Comparison of ENCODE assay signal across 8 mouse cellular contexts in genomic region chr11:75462865-75463336, GRCm38 (mm10). TPM values are rescaled to one million over a fixed set of nuclear protein-coding genes. Genes with fewer than 3 reads are reported as not detected.
DNase-seq lines count a peak whose midpoint lies in the region; ATAC-seq and TF ChIP-seq lines count a peak whose summit lies in the region.

No protein-coding gene starts in this region.

- H3K9me3 ChIP-seq in embryonic facial prominence, embryonic 14.5 days (ENCODE audit: control insufficient read depth, low read length): no peaks in the 10 kb centered on the region
- H3K9me3 ChIP-seq in heart, embryonic 11.5 days (replicated peaks; ENCODE audit: control insufficient read depth, low read length): no peaks in the 10 kb centered on the region
- peaks cover 3% of the 10 kb centered on the region; the same call in 1 of the 2 replicates for H3K9me3 ChIP-seq in kidney, embryonic 14.5 days (ENCODE audit: control insufficient read depth, low read length)
- H3K9me3 ChIP-seq in liver, embryonic 16.5 days (replicated peaks; ENCODE audit: control insufficient read depth, low read length): peaks cover 3% of the 10 kb centered on the region; the same call in 1 of the 2 replicates
- H3K9me3 ChIP-seq in neural tube, embryonic 14.5 days (ENCODE audit: control insufficient read depth, low read length): no peaks in the 10 kb centered on the region

- H3K4me1 ChIP-seq in embryonic facial prominence, embryonic 14.5 days (ENCODE audit: control insufficient read depth, insufficient read depth, low read length): peaks cover 36% of the 10 kb centered on the region
- H3K4me1 ChIP-seq in heart, embryonic 11.5 days (ENCODE audit: control insufficient read depth, insufficient read depth, low read length): peaks cover 26% of the 10 kb centered on the region
- H3K4me1 ChIP-seq in kidney, embryonic 14.5 days (ENCODE audit: control insufficient read depth, insufficient read depth, low read length): peaks cover 27% of the 10 kb centered on the region
- peaks cover 54% of the 10 kb centered on the region for H3K4me1 ChIP-seq in liver, embryonic 16.5 days (ENCODE audit: control insufficient read depth, low read depth, low read length)
- peaks cover 16% of the 10 kb centered on the region for H3K4me1 ChIP-seq in neural tube, embryonic 14.5 days (ENCODE audit: control insufficient read depth, insufficient read depth, low read length)
- H3K4me1 ChIP-seq in thymus, adult 2 months (replicated peaks; ENCODE audit: control insufficient read depth, insufficient read depth, low read length): peaks cover 35% of the 10 kb centered on the region

- H3K27me3 ChIP-seq in C2C12 (ENCODE audit: control insufficient read depth, insufficient read depth, insufficient read length): no peaks in the 10 kb centered on the region
- H3K27me3 ChIP-seq in embryonic facial prominence, embryonic 14.5 days (replicated peaks; ENCODE audit: control insufficient read depth, insufficient read depth, low read length): no peaks in the 10 kb centered on the region
- no peaks in the 10 kb centered on the region for H3K27me3 ChIP-seq in heart, embryonic 11.5 days (ENCODE audit: control insufficient read depth, insufficient read depth, low read length)
- H3K27me3 ChIP-seq in kidney, embryonic 14.5 days (ENCODE audit: control insufficient read depth, insufficient read depth, low read length): no peaks in the 10 kb centered on the region
- H3K27me3 ChIP-seq in liver, embryonic 16.5 days (ENCODE audit: control insufficient read depth, insufficient read depth, low read depth, low read length): no peaks in the 10 kb centered on the region
- H3K27me3 ChIP-seq in neural tube, embryonic 14.5 days (ENCODE audit: control insufficient read depth, insufficient read depth, low read length): no peaks in the 10 kb centered on the region
- H3K27me3 ChIP-seq in thymus, adult 2 months (ENCODE audit: control insufficient read depth, insufficient read depth, low read length): no peaks in the 10 kb centered on the region

- peak overlapping the region; percentile 99 for H3K4me3 ChIP-seq in C2C12 (ENCODE audit: insufficient read depth, poor library complexity, severe bottlenecking)
- peak overlapping the region; percentile 83 for H3K4me3 ChIP-seq in embryonic facial prominence, embryonic 14.5 days (ENCODE audit: low read depth, low read length)
- H3K4me3 ChIP-seq in heart, embryonic 11.5 days (ENCODE audit: low read depth, low read length): peak overlapping the region; percentile 92
- peak overlapping the region; percentile 69 for H3K4me3 ChIP-seq in kidney, embryonic 14.5 days (ENCODE audit: low read length)
- H3K4me3 ChIP-seq in liver, embryonic 16.5 days (ENCODE audit: low read depth, low read length): peak overlapping the region; percentile 77
- no peak overlapping the region for H3K4me3 ChIP-seq in neural tube, embryonic 14.5 days (ENCODE audit: low read depth, low read length)
- H3K4me3 ChIP-seq in thymus, adult 2 months (ENCODE audit: control insufficient read depth, insufficient read depth, low read length): no peak overlapping the region

- TF ChIP-seq POLR2A in thymus, adult 2 months (IDR thresholded peaks at IDR 0.05; ENCODE audit: control insufficient read depth, extremely low read depth, insufficient read depth, low read length, poor library complexity): no peak

- H3ac ChIP-seq in C2C12 (ENCODE audit: control insufficient read depth, insufficient read length, low read depth): peak overlapping the region; percentile 74

- H3K79me2 ChIP-seq in C2C12 (ENCODE audit: control insufficient read depth, insufficient read depth): peaks cover 39% of the 10 kb centered on the region

- peaks cover 37% of the 10 kb centered on the region for H3K36me3 ChIP-seq in C2C12 (ENCODE audit: control insufficient read depth, insufficient read depth)
- peaks cover 14% of the 10 kb centered on the region for H3K36me3 ChIP-seq in embryonic facial prominence, embryonic 14.5 days (ENCODE audit: control insufficient read depth, insufficient read depth, low read length)
- peaks cover 8% of the 10 kb centered on the region for H3K36me3 ChIP-seq in heart, embryonic 11.5 days (ENCODE audit: control insufficient read depth, insufficient read depth, low read length)
- peaks cover 10% of the 10 kb centered on the region; the same call in 1 of the 2 replicates for H3K36me3 ChIP-seq in kidney, embryonic 14.5 days (ENCODE audit: control insufficient read depth, insufficient read depth, low read length)
- H3K36me3 ChIP-seq in liver, embryonic 16.5 days (ENCODE audit: control insufficient read depth, insufficient read depth): peaks cover 29% of the 10 kb centered on the region
- H3K36me3 ChIP-seq in neural tube, embryonic 14.5 days (ENCODE audit: control insufficient read depth, insufficient read depth, low read length): 0 out of 2 replicates have a peak, but pooled peaks cover 6% of the 10 kb centered on the region
- no peaks in the 10 kb centered on the region for H3K36me3 ChIP-seq in thymus, adult 2 months (ENCODE audit: control insufficient read depth, insufficient read depth, low read length)

- peak overlapping the region; percentile 85 for H3K27ac ChIP-seq in embryonic facial prominence, embryonic 14.5 days (replicated peaks; ENCODE audit: low read depth, low read length)
- peak overlapping the region; percentile 94 for H3K27ac ChIP-seq in heart, embryonic 11.5 days (ENCODE audit: low read depth, low read length)
- H3K27ac ChIP-seq in kidney, embryonic 14.5 days (ENCODE audit: low read depth, low read length): peak overlapping the region; percentile 67
- H3K27ac ChIP-seq in liver, embryonic 16.5 days (ENCODE audit: low read length): peak overlapping the region; percentile 98
- no peak overlapping the region for H3K27ac ChIP-seq in neural tube, embryonic 14.5 days (ENCODE audit: low read depth, low read length)
- no peak overlapping the region for H3K27ac ChIP-seq in thymus, adult 2 months (ENCODE audit: control insufficient read depth, insufficient read depth, low read length)

- 2% methylated on average over 7 of the region's 9 CpGs for WGBS in embryonic facial prominence, embryonic 14.5 days
- WGBS in heart, embryonic 11.5 days (ENCODE audit: insufficient replicate concordance): under 1% methylated on average over 9 of the region's 9 CpGs
- WGBS in kidney, embryonic 14.5 days: 3% methylated on average over 9 of the region's 9 CpGs
- WGBS in liver, embryonic 16.5 days (ENCODE audit: insufficient replicate concordance): 6% methylated on average over 9 of the region's 9 CpGs
- WGBS in neural tube, embryonic 14.5 days: 2% methylated on average over 9 of the region's 9 CpGs
- WGBS in thymus, adult 2 months: 33% methylated on average over 9 of the region's 9 CpGs

- TF ChIP-seq CTCF in C2C12 (IDR thresholded peaks at IDR 0.05; ENCODE audit: control insufficient read depth, insufficient read depth, insufficient read length): no peak
- no peak for TF ChIP-seq CTCF in thymus, adult 2 months (IDR thresholded peaks at IDR 0.05; ENCODE audit: borderline replicate concordance, control insufficient read depth, extremely low read depth, insufficient read depth, low read length, poor library complexity)

- DNase-seq in adrenal gland, postnatal 25 days: peak; percentile 97
- DNase-seq in embryonic facial prominence, embryonic 14.5 days (ENCODE audit: low spot score): peak; percentile 95
- peak; percentile 31 for DNase-seq in thymus, adult 2 months

- H3K4me2 ChIP-seq in embryonic facial prominence, embryonic 14.5 days (ENCODE audit: low read depth, low read length): peak overlapping the region; percentile 91
- peak overlapping the region; percentile 81 for H3K4me2 ChIP-seq in heart, embryonic 11.5 days
- H3K4me2 ChIP-seq in kidney, embryonic 14.5 days (replicated peaks; ENCODE audit: low read depth, low read length): peak overlapping the region; percentile 97
- peak overlapping the region; percentile 84 for H3K4me2 ChIP-seq in liver, embryonic 16.5 days (ENCODE audit: low read depth, low read length)
- peak overlapping the region; percentile 72 for H3K4me2 ChIP-seq in neural tube, embryonic 14.5 days (ENCODE audit: low read depth, low read length)

- peaks cover 29% of the 10 kb centered on the region for H3K79me3 ChIP-seq in C2C12 (ENCODE audit: low read depth)

- peak; percentile 16 for ATAC-seq in embryonic facial prominence, embryonic 14.5 days (ENCODE audit: low read depth)
- ATAC-seq in heart, embryonic 11.5 days (replicated peaks; ENCODE audit: insufficient number of reproducible peaks, low FRiP score, low TSS enrichment): peak; percentile 66
- ATAC-seq in kidney, embryonic 14.5 days (ENCODE audit: low FRiP score, low TSS enrichment): peak; percentile 37; the same call in 1 of the 2 replicates
- ATAC-seq in liver, embryonic 16.5 days (ENCODE audit: low read depth): peak; percentile 52
- ATAC-seq in neural tube, embryonic 14.5 days (ENCODE audit: low read depth): no peak

- H3K9ac ChIP-seq in embryonic facial prominence, embryonic 14.5 days (ENCODE audit: low read depth, low read length): peak overlapping the region; percentile 72; the same call in 1 of the 2 replicates
- peak overlapping the region; percentile 88 for H3K9ac ChIP-seq in heart, embryonic 11.5 days (ENCODE audit: low read depth, low read length)
- peak overlapping the region; percentile 61; the same call in 1 of the 2 replicates for H3K9ac ChIP-seq in kidney, embryonic 14.5 days (ENCODE audit: low read depth, low read length)
- peak overlapping the region; percentile 83 for H3K9ac ChIP-seq in liver, embryonic 16.5 days (ENCODE audit: low read depth, low read length)
- no peak overlapping the region for H3K9ac ChIP-seq in neural tube, embryonic 14.5 days (replicated peaks; ENCODE audit: low read depth, low read length)

RNA-seq across cellular contexts. Expression of gene Tlcd2, which starts 1.4 kb away (rescaled TPM):
- 1.5 TPM for polyA plus RNA-seq in C2C12 (2012; fragmentation: generic; extraction: Trizol)
- 16.2 and 16.8 TPM in 2 replicates for total RNA-seq in adrenal gland, postnatal 25 days (2021)
- 19.1 and 22.7 TPM in 2 replicates for polyA plus RNA-seq in embryonic facial prominence, embryonic 14.5 days (2014; fragmentation: Nextera tagmentation; extraction: Ambion mirVana)
- polyA plus RNA-seq in heart, embryonic 11.5 days (2014; fragmentation: Nextera tagmentation; extraction: Ambion mirVana): 14.4 and 16.1 TPM in 2 replicates
- 20.7 and 21.0 TPM in 2 replicates for polyA plus RNA-seq in kidney, embryonic 14.5 days (2014; fragmentation: Nextera tagmentation; extraction: Ambion mirVana)
- 19.6 and 20.4 TPM in 2 replicates for polyA plus RNA-seq in liver, embryonic 16.5 days (2015; fragmentation: Nextera tagmentation; extraction: Ambion mirVana)
- polyA plus RNA-seq in neural tube, embryonic 14.5 days (2014; fragmentation: Nextera tagmentation; extraction: Ambion mirVana): 1.8 and 4.0 TPM in 2 replicates
- 13.0 and 14.4 TPM in 2 replicates for polyA plus RNA-seq in thymus, adult 2 months (2012; rRNA removed)

RNA-seq across cellular contexts. Expression of gene Wdr81, which starts 8.4 kb away (rescaled TPM):
- 21.6 TPM for polyA plus RNA-seq in C2C12 (2012; fragmentation: generic; extraction: Trizol)
- total RNA-seq in adrenal gland, postnatal 25 days (2021): 21.9 and 23.5 TPM in 2 replicates
- 5.7 and 7.0 TPM in 2 replicates for polyA plus RNA-seq in embryonic facial prominence, embryonic 14.5 days (2014; fragmentation: Nextera tagmentation; extraction: Ambion mirVana)
- 3.6 and 4.0 TPM in 2 replicates for polyA plus RNA-seq in heart, embryonic 11.5 days (2014; fragmentation: Nextera tagmentation; extraction: Ambion mirVana)
- polyA plus RNA-seq in kidney, embryonic 14.5 days (2014; fragmentation: Nextera tagmentation; extraction: Ambion mirVana): 2.8 and 4.8 TPM in 2 replicates
- polyA plus RNA-seq in liver, embryonic 16.5 days (2015; fragmentation: Nextera tagmentation; extraction: Ambion mirVana): 22.6 and 24.9 TPM in 2 replicates
- 6.3 and 7.4 TPM in 2 replicates for polyA plus RNA-seq in neural tube, embryonic 14.5 days (2014; fragmentation: Nextera tagmentation; extraction: Ambion mirVana)
- 52.1 and 53.7 TPM in 2 replicates for polyA plus RNA-seq in thymus, adult 2 months (2012; rRNA removed)

RNA-seq across cellular contexts. Expression of gene Serpinf2, which starts 23.5 kb away (rescaled TPM):
- polyA plus RNA-seq in C2C12 (2012; fragmentation: generic; extraction: Trizol): 0.07 TPM
- total RNA-seq in adrenal gland, postnatal 25 days (2021): 7.7 TPM in 1 of 2 replicates, not detected in the other
- not detected in 2 replicates for polyA plus RNA-seq in embryonic facial prominence, embryonic 14.5 days (2014; fragmentation: Nextera tagmentation; extraction: Ambion mirVana)
- polyA plus RNA-seq in heart, embryonic 11.5 days (2014; fragmentation: Nextera tagmentation; extraction: Ambion mirVana): 2.4 and 5.4 TPM in 2 replicates
- 3.9 and 8.4 TPM in 2 replicates for polyA plus RNA-seq in kidney, embryonic 14.5 days (2014; fragmentation: Nextera tagmentation; extraction: Ambion mirVana)
- 753 and 817 TPM in 2 replicates for polyA plus RNA-seq in liver, embryonic 16.5 days (2015; fragmentation: Nextera tagmentation; extraction: Ambion mirVana)
- 0.27 TPM in 2 replicates for polyA plus RNA-seq in neural tube, embryonic 14.5 days (2014; fragmentation: Nextera tagmentation; extraction: Ambion mirVana)
- 1.4 and 3.1 TPM in 2 replicates for polyA plus RNA-seq in thymus, adult 2 months (2012; rRNA removed)

RNA-seq across cellular contexts. Expression of gene Prpf8, which starts 23.7 kb away (rescaled TPM):
- polyA plus RNA-seq in C2C12 (2012; fragmentation: generic; extraction: Trizol): 104 TPM
- total RNA-seq in adrenal gland, postnatal 25 days (2021): 147 and 166 TPM in 2 replicates
- polyA plus RNA-seq in embryonic facial prominence, embryonic 14.5 days (2014; fragmentation: Nextera tagmentation; extraction: Ambion mirVana): 76.6 and 83.5 TPM in 2 replicates
- 56.1 and 62.1 TPM in 2 replicates for polyA plus RNA-seq in heart, embryonic 11.5 days (2014; fragmentation: Nextera tagmentation; extraction: Ambion mirVana)
- 56.4 and 103 TPM in 2 replicates for polyA plus RNA-seq in kidney, embryonic 14.5 days (2014; fragmentation: Nextera tagmentation; extraction: Ambion mirVana)
- 24.1 and 25.3 TPM in 2 replicates for polyA plus RNA-seq in liver, embryonic 16.5 days (2015; fragmentation: Nextera tagmentation; extraction: Ambion mirVana)
- 65.0 and 82.8 TPM in 2 replicates for polyA plus RNA-seq in neural tube, embryonic 14.5 days (2014; fragmentation: Nextera tagmentation; extraction: Ambion mirVana)
- 142 and 161 TPM in 2 replicates for polyA plus RNA-seq in thymus, adult 2 months (2012; rRNA removed)

RNA-seq across cellular contexts. Expression of gene Serpinf1, which starts 40.4 kb away (rescaled TPM):
- polyA plus RNA-seq in C2C12 (2012; fragmentation: generic; extraction: Trizol): 1,152 TPM
- 12.4 and 23.9 TPM in 2 replicates for total RNA-seq in adrenal gland, postnatal 25 days (2021)
- 354 and 373 TPM in 2 replicates for polyA plus RNA-seq in embryonic facial prominence, embryonic 14.5 days (2014; fragmentation: Nextera tagmentation; extraction: Ambion mirVana)
- 50.9 and 55.1 TPM in 2 replicates for polyA plus RNA-seq in heart, embryonic 11.5 days (2014; fragmentation: Nextera tagmentation; extraction: Ambion mirVana)
- 118 and 120 TPM in 2 replicates for polyA plus RNA-seq in kidney, embryonic 14.5 days (2014; fragmentation: Nextera tagmentation; extraction: Ambion mirVana)
- polyA plus RNA-seq in liver, embryonic 16.5 days (2015; fragmentation: Nextera tagmentation; extraction: Ambion mirVana): 363 and 402 TPM in 2 replicates
- polyA plus RNA-seq in neural tube, embryonic 14.5 days (2014; fragmentation: Nextera tagmentation; extraction: Ambion mirVana): 5.1 and 80.9 TPM in 2 replicates
- polyA plus RNA-seq in thymus, adult 2 months (2012; rRNA removed): 43.4 and 46.7 TPM in 2 replicates

Comparison
In these comparisons a context has a peak if more than half of its experiments do, and no peak if none do; other contexts are left out.
1. H3K4me3 ChIP-seq: peak in C2C12 (single experiment), embryonic facial prominence, embryonic 14.5 days (single experiment), heart, embryonic 11.5 days (single experiment), kidney, embryonic 14.5 days (single experiment) and liver, embryonic 16.5 days (single experiment); none in neural tube, embryonic 14.5 days (single experiment) and thymus, adult 2 months (single experiment).
2. DNase-seq: peak in every context shown above with its lines; median percentile 97 in adrenal gland, postnatal 25 days; 95 in embryonic facial prominence, embryonic 14.5 days; 31 in thymus, adult 2 months.
3. H3K27ac ChIP-seq: peak in embryonic facial prominence, embryonic 14.5 days (single experiment), heart, embryonic 11.5 days (single experiment), kidney, embryonic 14.5 days (single experiment) and liver, embryonic 16.5 days (single experiment); none in neural tube, embryonic 14.5 days (single experiment) and thymus, adult 2 months (single experiment).
4. RNA of gene Serpinf2, which starts 23.5 kb away (polyA plus RNA-seq): 753 to 817 TPM in liver, embryonic 16.5 days; 3.9 to 8.4 TPM in kidney, embryonic 14.5 days, 2.4 to 5.4 TPM in heart, embryonic 11.5 days, 1.4 to 3.1 TPM in thymus, adult 2 months, 0.27 TPM in neural tube, embryonic 14.5 days, not detected in embryonic facial prominence, embryonic 14.5 days and 0.07 TPM in C2C12 (single experiment); every median in the first group is over 10 times any median in the second.
5. Peak in every context shown above with its lines, with median percentiles within 50 percentile points of each other: H3K4me2 ChIP-seq.